Mouse (Mus musculus): ENCODE measurements around the gene Aanat.

DNA sequence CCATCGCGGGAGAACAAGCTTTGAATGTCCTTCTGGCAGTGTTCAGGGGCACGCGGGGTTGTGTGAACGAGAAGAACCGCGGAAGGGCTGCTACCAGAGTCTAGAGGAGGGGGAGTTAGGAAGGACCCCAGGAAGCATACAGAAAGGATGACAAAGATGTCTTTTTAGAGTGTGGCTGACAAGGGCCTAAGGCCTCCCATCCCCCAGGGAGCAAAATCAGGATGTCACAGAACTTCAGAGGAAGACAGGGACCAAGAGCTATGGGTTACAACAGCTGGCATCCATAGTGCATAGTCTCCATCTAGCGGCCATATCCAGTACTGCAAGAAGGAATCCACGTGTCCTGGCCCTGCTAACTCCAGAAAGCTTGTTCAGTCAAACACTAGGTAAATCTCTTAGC lies 42.5 kb downstream of the Aanat start:
- TF ChIP-seq CTCF (IDR thresholded peaks at IDR 0.05; ENCODE audit: control insufficient read depth, insufficient read depth, insufficient replicate concordance, low read depth, low read length) (peak; percentile 85; the same call in 1 of the 2 replicates), POLR2A (IDR thresholded peaks at IDR 0.05; ENCODE audit: control insufficient read depth, low read depth, low read length) (no peak)

Data from testis, adult 2 months (tissue).